Mouse (Mus musculus) heart, adult 10 weeks (tissue): Measurements from ENCODE around the gene Fbxw14. TPM values are rescaled to one million over a fixed set of nuclear protein-coding genes. Genes with fewer than 3 reads are reported as not detected.

Source experiments
- polyA plus RNA-seq: library from polyadenylated mRNA; stranded (reverse); fragments of 350-450 nt; fragmentation: Illumina TruSeq; extraction: RNeasy Lipid Tissue Mini Kit (QIAGEN cat#74804); gene quantifications from one replicate; pipeline ENCODE4 v1.2.3, GENCODE M21; 2014; ENCODE audit warnings: low read depth, low replicate concordance

Fbxw14 gene
- not detected for polyA plus RNA-seq

DNA sequence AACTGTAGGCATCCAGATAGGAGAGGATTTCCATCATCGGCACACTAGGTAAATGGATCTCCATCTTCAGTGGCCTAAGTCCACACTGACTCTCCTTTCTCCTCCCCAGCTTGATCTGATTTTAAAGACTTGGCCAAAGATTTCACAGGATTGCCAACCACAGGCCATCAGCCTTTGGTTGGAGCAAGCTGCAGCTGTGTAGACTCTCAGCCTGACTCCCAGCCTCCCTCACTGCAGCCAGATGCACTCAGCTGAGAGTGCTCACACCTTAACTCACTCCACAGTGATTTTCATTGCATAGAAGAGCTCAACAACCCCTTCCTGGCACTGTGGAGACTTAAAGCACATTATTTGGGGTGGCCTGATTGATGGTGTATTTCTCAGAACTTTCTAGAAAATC lies at the start of gene Fbxw14:
Gene Fbxw14 (minus strand): TSS at position 101 of the 400 bp plus-strand sequence.

DNA sequence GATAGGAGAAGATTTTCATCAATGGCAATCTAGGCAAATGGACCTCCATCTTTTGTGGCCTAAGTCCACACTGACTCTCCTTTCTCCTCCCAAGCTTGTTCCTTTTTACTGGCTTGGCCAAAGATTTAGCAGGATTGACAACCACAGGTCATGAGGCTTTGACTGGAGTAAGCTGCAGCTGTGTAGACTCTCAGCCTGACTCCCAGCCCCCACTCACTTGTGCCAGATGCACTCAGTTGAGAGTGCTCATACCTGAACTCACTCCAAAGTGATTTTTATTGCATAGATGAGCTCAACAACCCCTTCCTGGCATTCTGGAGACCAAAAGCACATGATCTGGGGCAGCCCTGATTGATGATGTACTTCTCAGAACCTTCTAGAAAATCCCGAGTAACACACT lies 52.8 kb downstream of the Fbxw14 start, which contains the start of gene Fbxw20:
Gene Fbxw20 (minus strand): TSS at position 101 of the 400 bp plus-strand sequence.

Other genes starting within 250 kb of the Fbxw14 start
- 40.8 TPM for gene Shisa5, start 249.1 kb downstream of the Fbxw14 start, polyA plus RNA-seq
- 22.4 TPM for gene Trex1, start 227.9 kb downstream of the Fbxw14 start, polyA plus RNA-seq
- 7.5 TPM for gene Atrip, start 213.6 kb downstream of the Fbxw14 start, polyA plus RNA-seq
- 13.3 TPM for gene Ccdc51, start 205.2 kb downstream of the Fbxw14 start, polyA plus RNA-seq
- 188 TPM for gene Tma7, start 205.1 kb downstream of the Fbxw14 start, polyA plus RNA-seq
- gene Plxnb1, start 192.3 kb downstream of the Fbxw14 start, polyA plus RNA-seq, result 25.6 TPM
- gene Fbxw21, start 125.6 kb downstream of the Fbxw14 start, polyA plus RNA-seq, result not detected
- not detected for gene Fbxw13, start 91.7 kb downstream of the Fbxw14 start, polyA plus RNA-seq
- gene Fbxw20, start 52.9 kb downstream of the Fbxw14 start, polyA plus RNA-seq, result not detected
- not detected for gene Fbxw28, start 52.0 kb upstream of the Fbxw14 start, polyA plus RNA-seq
- gene Fbxw22, start 116.6 kb upstream of the Fbxw14 start, polyA plus RNA-seq, result not detected
- not detected for gene Fbxw16, start 161.5 kb upstream of the Fbxw14 start, polyA plus RNA-seq
- gene Fbxw19, start 208.2 kb upstream of the Fbxw14 start, polyA plus RNA-seq, result not detected